Mouse (Mus musculus): ENCODE measurements around the gene Grip2. TPM values are rescaled to one million over a fixed set of nuclear protein-coding genes. Genes with fewer than 3 reads are reported as not detected.

Grip2 gene
- polyA plus RNA-seq, 1 experiment from 2014 or later = 8.9 TPM

DNA sequence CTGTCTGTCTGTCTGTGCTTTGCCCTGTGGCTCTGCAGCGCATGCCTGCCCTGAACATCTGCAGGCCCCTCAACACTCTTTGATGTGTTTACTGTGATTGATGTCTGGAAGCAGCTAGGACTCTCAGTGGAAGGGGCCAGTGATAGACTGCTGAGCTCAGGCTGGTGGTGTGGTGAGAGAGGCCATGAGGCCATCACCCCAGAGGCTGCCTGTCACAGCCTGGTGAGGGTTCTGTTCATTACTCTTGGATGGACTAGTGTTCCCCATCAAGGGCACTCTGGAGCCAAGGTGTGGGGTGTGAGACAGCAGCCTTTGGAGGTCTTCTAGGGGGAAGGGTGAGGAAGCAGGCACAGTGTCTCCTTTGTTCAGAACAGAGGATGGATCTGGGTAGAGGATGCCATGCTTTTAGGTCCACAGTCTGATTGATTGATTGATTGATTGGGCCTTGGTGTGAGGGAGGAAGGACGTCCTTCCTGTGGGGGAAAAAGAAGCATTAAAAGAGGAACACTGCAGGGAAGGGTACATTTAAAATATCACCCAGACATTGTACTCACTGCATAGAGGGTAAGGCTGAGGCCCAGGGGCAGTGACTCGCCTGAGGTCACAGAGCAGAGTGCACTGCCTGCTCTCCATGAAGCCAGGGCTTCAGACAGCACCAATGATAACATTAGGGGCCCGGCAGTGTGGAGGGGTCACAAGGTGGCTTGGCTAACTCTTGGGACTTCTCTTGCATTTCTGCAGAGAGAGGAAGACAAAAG, 114.8 kb downstream of the Grip2 start:
- no peaks in the 10 kb centered on the region for H3K27me3 ChIP-seq
- 46% methylated on average over 4 of the region's 4 CpGs for WGBS
- H3K4me2 ChIP-seq (replicated peaks) = no peak overlapping the region
- H3K36me3 ChIP-seq = no peaks in the 10 kb centered on the region; the same call in 1 of the 2 replicates
- H3K4me3 ChIP-seq = no peak overlapping the region
- peaks cover 37% of the 10 kb centered on the region for H3K4me1 ChIP-seq
- peak overlapping the region; percentile 44 for H3K27ac ChIP-seq (replicated peaks)
- H3K9ac ChIP-seq (replicated peaks) = 0 out of 2 replicates have a peak overlapping the region, but pooled peaks have one; percentile 13
- no peak for ATAC-seq (replicated peaks)
- H3K9me3 ChIP-seq = no peaks in the 10 kb centered on the region

Other genes with a start within 250 kb of the Grip2 start
- 94.2 and 98.8 TPM in 2 replicates for gene Slc6a6, start 143.2 kb downstream of the Grip2 start, polyA plus RNA-seq (2015; fragmentation: Nextera tagmentation; extraction: Ambion mirVana)
- 42.6 and 42.9 TPM in 2 replicates for gene Ccdc174, start 50.8 kb upstream of the Grip2 start, polyA plus RNA-seq (2015; fragmentation: Nextera tagmentation; extraction: Ambion mirVana)
- 0.89 and 1.3 TPM in 2 replicates for gene 4930590J08Rik, start 75.6 kb upstream of the Grip2 start, polyA plus RNA-seq (2015; fragmentation: Nextera tagmentation; extraction: Ambion mirVana)
- 6.9 and 7.1 TPM in 2 replicates for gene Fgd5, start 151.6 kb upstream of the Grip2 start, polyA plus RNA-seq (2015; fragmentation: Nextera tagmentation; extraction: Ambion mirVana)